Mouse (Mus musculus): Measurements from ENCODE around the gene BC017158. TPM values are rescaled to one million over a fixed set of nuclear protein-coding genes. Genes with fewer than 3 reads are reported as not detected.

BC017158 gene
- total RNA-seq, 2 experiments from 2014 or later: 25.6 to 27.6 TPM

GRCm38 (mm10) chr7:128236856-128237592, 60.9 kb downstream of the BC017158 start, which contains the start of gene Armc5:
Gene Armc5, plus strand, starts transcription at chr7:128237342.
- peak; percentile 82 to 86 for DNase-seq (ENCODE audit: low spot score in 2 of 2)

- DNase-seq (ENCODE audit: low spot score in 2 of 2): no peak
Measured at GRCm38 (mm10) chr7:128236426-128236825, 61.5 kb downstream of the BC017158 start.

- no peak for DNase-seq (ENCODE audit: low spot score in 2 of 2)
Measured at GRCm38 (mm10) chr7:128235481-128235880, 62.5 kb downstream of the BC017158 start.

GRCm38 (mm10) chr7:128234796-128235195, 63.2 kb downstream of the BC017158 start:
- no peak for DNase-seq (ENCODE audit: low spot score in 2 of 2)

- no peak for DNase-seq (ENCODE audit: low spot score in 2 of 2)
Measured at GRCm38 (mm10) chr7:128231741-128232140, 66.2 kb downstream of the BC017158 start.

Small RNA genes within 50 kb of the gene (microRNA-seq; reads per million reads assigned to microRNA genes)
- 1.7 reads per million in 2 experiments for gene Mir3103

Other genes starting within 250 kb of the BC017158 start
- 10 to 100 TPM in 1 of 2 experiments, 1 to 10 TPM in 1; 9.1 to 10.2 TPM for gene Itgam, start 235.5 kb downstream of the BC017158 start, total RNA-seq (2021)
- not detected for gene Gm49368, start 235.5 kb downstream of the BC017158 start, total RNA-seq (2021)
- gene Itgax, start 168.6 kb downstream of the BC017158 start, total RNA-seq (2021): under 1 TPM; 0.23 to 0.40 TPM
- gene Itgad, start 143.8 kb downstream of the BC017158 start, total RNA-seq (2021): not detected
- gene Cox6a2, start 91.8 kb downstream of the BC017158 start, total RNA-seq (2021): 10 to 100 TPM in 1 of 2 experiments, 1 to 10 TPM in 1; 7.5 to 10.4 TPM
- 10 to 100 TPM; 12.2 to 14.7 TPM for gene Armc5, start 60.8 kb downstream of the BC017158 start, total RNA-seq (2021)
- gene 9130023H24Rik, start 60.1 kb downstream of the BC017158 start, total RNA-seq (2021): 1 to 10 TPM; 2.9 to 3.6 TPM
- 10 to 100 TPM; 21.6 to 22.8 TPM for gene Tgfb1i1, start 51.4 kb downstream of the BC017158 start, total RNA-seq (2021)
- gene Slc5a2, start 32.5 kb downstream of the BC017158 start, total RNA-seq (2021): not detected
- 10 to 100 TPM; 49.5 to 52.5 TPM for gene Rgs10, start 120.6 kb upstream of the BC017158 start, total RNA-seq (2021)
- gene Tial1, start 163.5 kb upstream of the BC017158 start, total RNA-seq (2021): 100 to 1,000 TPM in 1 of 2 experiments, 10 to 100 TPM in 1; 94.6 to 101 TPM
- 10 to 100 TPM in 1 of 2 experiments, 1 to 10 TPM in 1; 9.4 to 10.2 TPM for gene Bag3, start 225.4 kb upstream of the BC017158 start, total RNA-seq (2021)

All from left cerebral cortex, adult 18-20 months (tissue).